Mouse (Mus musculus) layer of hippocampus, adult 18-20 months (tissue): ENCODE results near the gene Dalrd3. TPM values are rescaled to one million over a fixed set of nuclear protein-coding genes. Genes with fewer than 3 reads are reported as not detected.
A peak's percentile ranks its signal among the peaks of the same experiment; 100 is the strongest.
"Not testable (repeated sequence)": the region's sequence is repeated elsewhere in the genome, so short reads cannot be mapped to it uniquely, and the experiment has no call there.

ENCODE experiments used
- DNase-seq, 2 experiments: peaks; one replicate each; pipeline ENCODE4 v3.0.0; 2022; ENCODE audit warnings: low spot score in 2 of 2
- total RNA-seq, 2 experiments: library from RNA; stranded (reverse); gene quantifications; 2 replicates each; pipeline ENCODE4 v1.2.3; 2021

The Dalrd3 gene
- total RNA-seq, 2 experiments from 2014 or later: 95.0 to 105 TPM

- DNase-seq: no peak
Measured at GRCm38 (mm10) chr9:108572321-108572720, 2.6 kb downstream of the Dalrd3 start.

DNA sequence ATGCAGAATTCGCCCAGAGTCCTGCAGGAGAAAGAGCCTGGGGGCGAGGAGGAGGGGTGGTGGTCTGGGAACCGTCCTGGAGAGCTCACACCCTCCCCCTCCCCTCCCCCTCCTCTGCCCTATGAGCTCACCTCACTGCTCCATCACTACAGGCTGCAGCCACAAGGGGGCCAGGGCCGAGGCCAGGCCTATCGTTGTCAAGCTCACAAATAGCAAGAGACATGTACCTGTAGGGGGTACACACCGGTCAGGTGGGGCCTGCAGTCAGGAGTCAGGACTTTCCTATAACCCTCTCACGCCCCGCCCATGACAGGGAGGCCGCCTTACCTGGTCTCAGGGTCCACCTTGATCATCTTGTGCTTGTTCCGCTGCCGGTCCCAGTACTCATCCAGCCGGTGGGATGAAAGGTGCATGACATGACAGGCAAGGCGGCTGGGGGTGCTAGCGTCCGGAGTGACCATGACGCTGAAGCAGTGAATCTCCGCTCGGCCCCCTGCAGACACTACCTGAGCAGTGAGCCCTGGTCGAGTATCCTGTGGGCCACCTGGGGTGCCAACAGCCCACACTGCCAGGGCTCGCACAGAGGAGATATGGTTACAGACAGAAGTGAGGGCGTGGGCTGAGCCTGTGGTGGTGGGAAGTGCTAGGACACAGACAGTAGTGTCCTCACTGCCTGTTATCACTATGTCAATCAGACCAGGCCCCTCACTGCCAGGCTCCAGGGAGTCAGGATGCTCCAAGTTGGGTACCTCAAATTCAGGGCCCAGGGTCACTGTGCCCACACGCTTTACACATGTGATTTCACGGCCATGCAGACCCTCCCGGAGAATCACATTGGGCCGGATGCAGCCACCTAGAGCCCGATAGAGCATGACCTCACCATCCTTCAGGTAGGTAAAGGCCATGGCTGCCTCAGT, 4.3 kb downstream of the Dalrd3 start:
- no peak for DNase-seq

DNA sequence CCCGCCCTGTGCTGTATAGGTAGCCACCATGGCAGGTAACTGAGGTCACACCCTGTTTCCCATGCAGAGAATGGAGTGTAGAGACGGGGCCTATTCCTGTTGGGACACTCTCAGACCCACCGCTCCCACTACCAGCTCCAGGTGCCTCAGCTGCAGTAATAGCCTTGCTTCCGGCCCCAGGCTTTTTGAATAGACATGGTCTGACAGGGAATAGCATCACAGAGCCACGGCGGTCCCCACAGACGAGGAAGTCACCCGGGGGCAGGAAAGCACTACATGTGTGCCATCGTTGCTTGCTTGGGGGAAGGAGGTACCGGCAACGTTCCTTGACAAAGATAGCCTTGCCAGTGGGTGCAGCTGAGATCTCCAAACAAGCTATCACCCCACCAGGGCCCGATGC, 5.2 kb downstream of the Dalrd3 start:
- DNase-seq: no peak

GRCm38 (mm10) chr9:108575321-108576297, 5.9 kb downstream of the Dalrd3 start:
- DNase-seq: no peak

GRCm38 (mm10) chr9:108577025-108577424, 7.3 kb downstream of the Dalrd3 start:
- no peak for DNase-seq

DNA sequence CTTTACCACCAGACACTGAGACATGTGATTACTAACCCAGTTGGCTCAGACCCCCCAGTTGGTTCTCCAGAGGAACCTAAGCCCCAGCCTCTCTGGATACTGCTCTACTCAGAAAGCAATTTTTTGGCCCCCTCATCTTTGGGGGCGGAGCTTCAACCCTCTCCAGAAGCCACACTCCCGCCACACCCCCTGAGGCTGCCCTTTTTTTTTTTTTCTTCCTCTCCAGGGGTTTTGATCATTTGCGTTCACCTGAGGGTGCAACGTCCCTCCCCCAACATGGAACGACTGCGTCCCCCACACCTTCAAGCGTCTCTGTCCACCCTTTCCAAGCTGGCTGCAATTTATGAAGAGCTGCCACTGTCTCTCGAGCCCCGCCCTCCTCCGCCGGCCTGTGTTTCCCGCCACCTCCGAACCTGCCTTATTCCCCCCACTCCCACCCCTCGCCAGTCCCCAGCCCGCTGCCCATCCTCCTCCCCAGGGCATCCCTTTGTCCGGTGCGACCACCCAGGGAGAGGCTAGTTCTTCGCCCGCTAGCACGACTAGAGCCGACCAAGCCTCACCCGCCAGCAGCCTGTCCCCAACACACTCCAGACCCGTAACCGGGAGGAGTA, 8.4 kb downstream of the Dalrd3 start:
- no peak for DNase-seq

GRCm38 (mm10) chr9:108578545-108579343, 9.1 kb downstream of the Dalrd3 start, which contains the start of gene Wdr6:
Gene Wdr6, minus strand, starts transcription at chr9:108578739.
- DNase-seq: peak; percentile 82 to 83

- peak in 1 of 2 experiments; percentile 61 for DNase-seq
Measured at GRCm38 (mm10) chr9:108579344-108579690, 9.6 kb downstream of the Dalrd3 start.

GRCm38 (mm10) chr9:108587571-108588180, 18.0 kb downstream of the Dalrd3 start:
- peak; percentile 86 to 94 for DNase-seq

- DNase-seq: no peak
Measured at GRCm38 (mm10) chr9:108589229-108589628, 19.5 kb downstream of the Dalrd3 start.

DNA sequence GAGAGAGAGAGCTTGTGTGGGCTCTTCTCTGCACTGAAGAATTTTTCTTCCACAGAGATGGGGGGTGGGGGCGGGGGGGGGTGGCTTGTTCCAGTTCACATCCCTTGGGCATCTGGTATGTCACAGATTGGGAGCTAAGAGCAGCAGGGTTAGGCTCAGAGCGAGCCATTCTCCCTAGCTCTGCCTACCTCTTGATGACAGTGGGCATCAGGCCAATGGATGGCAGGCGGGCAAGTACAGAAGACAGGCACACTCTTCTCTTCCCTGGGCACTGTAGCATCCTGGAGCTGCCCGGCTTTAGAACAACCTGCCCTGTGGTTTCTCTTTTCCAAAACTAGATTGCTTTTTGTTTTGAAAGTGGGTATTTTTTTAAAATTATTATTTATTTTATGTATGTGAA, 21.8 kb downstream of the Dalrd3 start:
- peak in 1 of 2 experiments; percentile 60 for DNase-seq

GRCm38 (mm10) chr9:108594354-108594753, 24.7 kb downstream of the Dalrd3 start:
- DNase-seq: no peak

GRCm38 (mm10) chr9:108596998-108597764, 27.5 kb downstream of the Dalrd3 start, which contains the start of gene P4htm:
Gene P4htm, minus strand, starts transcription at chr9:108597667.
- DNase-seq: peak; percentile 72 to 85

DNA sequence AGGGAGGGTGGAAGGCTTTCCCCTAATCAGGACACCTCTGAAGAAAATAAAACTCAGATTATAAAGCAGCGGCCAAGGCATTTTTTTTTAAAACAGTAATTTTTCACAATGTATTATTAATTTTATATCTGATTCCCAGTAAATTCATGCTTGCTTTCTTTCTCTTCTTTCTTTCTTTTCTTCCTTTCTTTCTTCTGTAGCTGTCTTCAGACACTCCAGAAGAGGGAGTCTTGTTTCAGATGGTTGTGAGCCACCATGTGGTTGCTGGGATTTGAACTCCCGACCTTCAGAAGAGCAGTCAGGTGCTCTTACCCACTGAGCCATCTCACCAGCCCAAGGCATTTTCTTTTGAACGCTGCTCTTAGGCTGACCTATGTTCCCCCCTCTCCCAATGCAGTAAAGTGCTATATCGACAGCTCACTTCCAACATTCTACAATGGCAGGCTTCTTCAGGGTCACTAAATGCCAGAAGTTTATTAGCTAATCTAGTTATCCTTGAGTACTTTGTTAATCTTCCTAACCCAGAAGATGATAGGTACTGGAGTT, 29.4 kb downstream of the Dalrd3 start:
- DNase-seq: no peak

GRCm38 (mm10) chr9:108600011-108600410, 30.3 kb downstream of the Dalrd3 start:
- DNase-seq: no peak

DNA sequence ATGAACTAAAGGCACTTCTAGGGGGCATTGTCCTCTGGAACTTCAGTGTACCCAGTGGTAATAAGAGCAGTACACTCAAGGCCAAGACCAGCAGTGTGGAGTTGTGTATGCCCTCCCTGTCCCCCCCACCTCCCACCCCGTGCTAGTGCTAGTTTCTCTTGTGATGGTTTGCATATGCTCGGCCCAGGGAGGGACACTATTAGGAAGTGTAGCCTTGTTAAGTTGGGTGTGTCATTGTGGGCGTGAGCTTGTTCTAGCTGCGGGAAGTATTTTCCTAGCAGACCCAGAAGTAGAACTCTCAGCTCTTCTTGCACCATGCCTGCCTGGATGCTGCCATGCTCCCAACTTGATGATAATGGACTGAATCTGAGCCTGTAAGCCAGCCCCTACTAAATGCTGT, 32.3 kb downstream of the Dalrd3 start:
- no peak for DNase-seq

- DNase-seq: not testable (repeated sequence)
Measured at GRCm38 (mm10) chr9:108607929-108608328, 38.2 kb downstream of the Dalrd3 start.

DNA sequence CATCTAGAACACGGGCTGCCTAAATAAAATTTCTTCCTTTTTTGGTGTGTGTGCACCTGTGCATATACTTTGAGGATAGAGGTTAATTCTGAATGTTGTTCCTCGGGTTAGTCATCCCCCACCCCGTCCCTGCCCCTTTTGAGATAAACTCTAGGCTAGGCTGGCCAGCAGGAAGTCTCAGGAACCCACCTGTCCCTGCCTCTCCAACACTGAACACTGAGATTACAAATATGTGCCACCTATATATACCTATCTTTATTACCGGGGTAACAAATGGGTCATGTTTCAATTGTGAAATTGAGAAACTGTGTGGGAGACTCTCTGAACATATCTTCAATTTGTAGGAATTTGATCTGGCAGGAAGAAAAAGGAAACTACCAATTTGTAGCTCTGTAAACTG, 39.2 kb downstream of the Dalrd3 start:
- DNase-seq: no peak

DNA sequence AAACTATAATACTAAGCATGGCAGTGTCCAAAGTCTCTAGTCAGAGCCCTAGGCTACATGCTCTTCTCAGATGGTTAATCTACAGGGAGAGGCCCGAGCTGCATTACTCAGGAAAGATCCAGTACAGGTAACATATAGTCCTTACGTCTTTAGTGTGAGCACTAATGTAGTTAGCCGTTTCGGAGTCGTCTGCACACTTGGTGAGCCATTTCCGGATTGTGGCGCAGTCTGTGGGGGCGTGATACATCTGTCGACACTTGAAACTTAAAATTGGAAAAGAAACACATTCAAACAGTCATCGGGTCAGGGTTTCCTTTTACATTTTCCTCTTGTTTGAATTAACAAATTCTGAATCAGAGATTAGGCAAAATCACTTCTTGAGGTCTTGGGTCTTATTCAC, 41.8 kb downstream of the Dalrd3 start:
- DNase-seq: peak in 1 of 2 experiments; percentile 49
